Comparison of ENCODE assay signal across 9 mouse cellular contexts in the genomic region with DNA sequence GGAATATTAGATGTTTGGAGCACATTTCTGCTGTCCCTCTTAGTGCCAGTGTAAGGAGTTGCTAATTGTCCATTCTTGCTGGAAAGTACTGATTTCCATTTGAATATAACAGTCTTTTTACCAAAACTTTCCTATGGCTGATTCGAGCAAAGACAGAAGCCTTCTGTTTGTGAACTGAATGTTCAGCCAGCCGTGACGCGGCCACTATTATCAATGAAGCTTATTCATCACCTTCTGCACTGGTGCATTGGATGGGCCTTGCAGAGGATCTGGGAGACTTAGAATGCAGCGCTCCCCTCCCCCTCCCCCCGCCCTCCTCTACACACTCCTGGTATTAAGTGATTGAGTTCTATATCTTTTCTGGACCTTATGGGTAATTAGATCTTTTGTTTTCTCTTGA. TPM values are rescaled to one million over a fixed set of nuclear protein-coding genes. Genes with fewer than 3 reads are reported as not detected.
DNase-seq lines count a peak whose midpoint lies in the region; ATAC-seq lines count a peak whose summit lies in the region.
"Had no signal": no experiment of that assay in that cellular context is flagged by ENCODE, and none has a peak within 500 bp of the region (broad histone marks: within the 10 kb centered on the region; RNA-seq: fewer than 3 reads in every experiment).

No protein-coding gene starts in this region.

- 41% methylated on average over 6 of the region's 6 CpGs for WGBS in embryonic facial prominence, embryonic 11.5 days
- WGBS in midbrain, embryonic 14.5 days = 12% methylated on average over 6 of the region's 6 CpGs

- H3K9ac ChIP-seq in embryonic facial prominence, embryonic 11.5 days (replicated peaks; ENCODE audit: low read length) = no peak overlapping the region
- H3K9ac ChIP-seq in midbrain, embryonic 14.5 days (replicated peaks; ENCODE audit: low read length) = no peak overlapping the region
- H3K9ac ChIP-seq: lung, embryonic 15.5 days had no signal

- H3K4me1 ChIP-seq in embryonic facial prominence, embryonic 11.5 days (ENCODE audit: control insufficient read depth, insufficient read depth, low read length) = no peaks in the 10 kb centered on the region
- H3K4me1 ChIP-seq in midbrain, embryonic 14.5 days (ENCODE audit: control insufficient read depth, insufficient read depth, low read length) = 0 out of 2 replicates have a peak, but pooled peaks cover 4% of the 10 kb centered on the region
- H3K4me1 ChIP-seq: lung, embryonic 15.5 days had no signal

- no peaks in the 10 kb centered on the region for H3K27me3 ChIP-seq in embryonic facial prominence, embryonic 11.5 days (ENCODE audit: control insufficient read depth, insufficient read depth, low read length)
- no peaks in the 10 kb centered on the region for H3K27me3 ChIP-seq in midbrain, embryonic 14.5 days (ENCODE audit: control insufficient read depth, insufficient read depth, low read length)
- H3K27me3 ChIP-seq: lung, embryonic 15.5 days had no signal

- no peak overlapping the region for H3K27ac ChIP-seq in embryonic facial prominence, embryonic 11.5 days (replicated peaks; ENCODE audit: low read depth, low read length)
- H3K27ac ChIP-seq in midbrain, embryonic 14.5 days (replicated peaks; ENCODE audit: low read depth, low read length) = no peak overlapping the region; the same call in 1 of the 2 replicates
- H3K27ac ChIP-seq: lung, embryonic 15.5 days had no signal

- no peaks in the 10 kb centered on the region for H3K36me3 ChIP-seq in embryonic facial prominence, embryonic 11.5 days (replicated peaks; ENCODE audit: control insufficient read depth, insufficient read depth, low read depth, low read length)
- no peaks in the 10 kb centered on the region for H3K36me3 ChIP-seq in midbrain, embryonic 14.5 days (ENCODE audit: control insufficient read depth, insufficient read depth, low read length)
- H3K36me3 ChIP-seq: lung, embryonic 15.5 days had no signal

- peak; percentile 93 for DNase-seq in brain, adult 2 months (ENCODE audit: low read depth, low spot score)
- DNase-seq in embryonic facial prominence, embryonic 11.5 days (ENCODE audit: low spot score) = no peak
- peak; percentile 85 for DNase-seq in layer of hippocampus, adult 11-12 months (ENCODE audit: low spot score)
- DNase-seq in midbrain, embryonic 14.5 days = peak; percentile 73
- DNase-seq in testis, postnatal 10 days (ENCODE audit: low spot score) = no peak
- DNase-seq in heart, postnatal 36 days = no peak
- DNase-seq in kidney, adult 8-10 months = no peak
- DNase-seq in adrenal gland, postnatal 14 days = no peak

- intact Hi-C loops in heart, postnatal 36 days (cut with DNase I) = no loop called here

- H3K9me3 ChIP-seq in embryonic facial prominence, embryonic 11.5 days (replicated peaks; ENCODE audit: control insufficient read depth, low read length) = no peaks in the 10 kb centered on the region
- no peaks in the 10 kb centered on the region for H3K9me3 ChIP-seq in midbrain, embryonic 14.5 days (ENCODE audit: control insufficient read depth, low read length)
- H3K9me3 ChIP-seq: lung, embryonic 15.5 days had no signal

- H3K4me3 ChIP-seq in embryonic facial prominence, embryonic 11.5 days (ENCODE audit: low read depth, low read length) = no peak overlapping the region
- H3K4me3 ChIP-seq in midbrain, embryonic 14.5 days (replicated peaks; ENCODE audit: low read depth, low read length) = no peak overlapping the region
- H3K4me3 ChIP-seq: lung, embryonic 15.5 days had no signal

- peak; percentile 74; the same call in 1 of the 2 replicates for ATAC-seq in embryonic facial prominence, embryonic 11.5 days (replicated peaks; ENCODE audit: insufficient number of reproducible peaks, low FRiP score, low TSS enrichment, low read depth)
- ATAC-seq in midbrain, embryonic 14.5 days (ENCODE audit: low FRiP score, low TSS enrichment) = peak; percentile 80

- H3K4me2 ChIP-seq in embryonic facial prominence, embryonic 11.5 days (ENCODE audit: low read depth, low read length) = no peak overlapping the region
- no peak overlapping the region for H3K4me2 ChIP-seq in midbrain, embryonic 14.5 days (ENCODE audit: low read length)
- H3K4me2 ChIP-seq: lung, embryonic 15.5 days had no signal

RNA-seq across cellular contexts. Expression of a gene that starts 48.8 kb away (rescaled TPM):
- 0.49 and 0.75 TPM in 2 replicates for polyA plus RNA-seq in embryonic facial prominence, embryonic 11.5 days (2014; fragmentation: Nextera tagmentation; extraction: Ambion mirVana)
- polyA plus RNA-seq in midbrain, embryonic 14.5 days (2014; fragmentation: Nextera tagmentation; extraction: Ambion mirVana) = 2.5 and 2.9 TPM in 2 replicates
- total RNA-seq in heart, postnatal 36 days (2021) = under 1 TPM; 0.33 to 0.60 TPM
- total RNA-seq in adrenal gland, postnatal 14 days (2021) = 18.8 and 23.8 TPM in 2 replicates

Comparison
In these comparisons a context has a peak if more than half of its experiments do, and no peak if none do; other contexts are left out.
1. DNase-seq: peak in brain, adult 2 months (single experiment), layer of hippocampus, adult 11-12 months (single experiment) and midbrain, embryonic 14.5 days (single experiment); none in embryonic facial prominence, embryonic 11.5 days (single experiment), testis, postnatal 10 days (single experiment), heart, postnatal 36 days (0 of 2), kidney, adult 8-10 months (0 of 2) and adrenal gland, postnatal 14 days (single experiment).
2. RNA of a gene that starts 48.8 kb away (total RNA-seq): 18.8 to 23.8 TPM in adrenal gland, postnatal 14 days; 0.33 to 0.60 TPM in heart, postnatal 36 days; every median in the first group is over 10 times any median in the second.